Mouse (Mus musculus): ENCODE measurements around the gene Mical3. TPM values are rescaled to one million over a fixed set of nuclear protein-coding genes. Genes with fewer than 3 reads are reported as not detected.
A peak's percentile ranks its signal among the peaks of the same experiment; 100 is the strongest.

Gene Mical3
- total and polyA plus RNA-seq, 2 experiments from 2014 or later, result 25.0 to 83.4 TPM

GRCm38 (mm10) chr6:120915649-120915975, 215.2 kb downstream of the Mical3 start:
- ATAC-seq (ENCODE audit: low FRiP score) (no peak), DNase-seq (ENCODE audit: low spot score) (no peak)
- TF ChIP-seq CTCF (IDR thresholded peaks at IDR 0.05), result no peak
- H3K27ac ChIP-seq (ENCODE audit: low read depth, low read length), result no peak overlapping the region
- H3K9ac ChIP-seq (replicated peaks; ENCODE audit: low read length, poor library complexity, severe bottlenecking), result no peak overlapping the region
- H3K4me1 ChIP-seq (ENCODE audit: insufficient read depth, low read length), result no peaks in the 10 kb centered on the region
- peak overlapping the region; percentile 92 for H3K4me2 ChIP-seq (ENCODE audit: low read depth, low read length, poor library complexity, severe bottlenecking)
- H3K4me3 ChIP-seq (ENCODE audit: low read depth, low read length), result peak overlapping the region; percentile 72
- no peaks in the 10 kb centered on the region for H3K9me3 ChIP-seq (ENCODE audit: low read length)
- 50% methylated on average over 2 of the region's 2 CpGs for WGBS
- no peaks in the 10 kb centered on the region for H3K27me3 ChIP-seq (ENCODE audit: insufficient read depth, low read length)
- no peaks in the 10 kb centered on the region for H3K36me3 ChIP-seq (ENCODE audit: insufficient read depth, low read length)

- Histone ChIP-seq H3K36me3 (ENCODE audit: insufficient read depth, low read length) (no peaks in the 10 kb centered on the region), H3K4me3 (ENCODE audit: low read depth, low read length) (0 out of 2 replicates have a peak overlapping the region, but pooled peaks have one; percentile 72), H3K9ac (replicated peaks; ENCODE audit: low read length, poor library complexity, severe bottlenecking) (no peak overlapping the region), H3K4me2 (ENCODE audit: low read depth, low read length, poor library complexity, severe bottlenecking) (peak overlapping the region; percentile 92), H3K27ac (ENCODE audit: low read depth, low read length) (no peak overlapping the region), H3K27me3 (ENCODE audit: insufficient read depth, low read length) (no peaks in the 10 kb centered on the region), H3K9me3 (ENCODE audit: low read length) (no peaks in the 10 kb centered on the region), H3K4me1 (ENCODE audit: insufficient read depth, low read length) (no peaks in the 10 kb centered on the region)
- DNase-seq (ENCODE audit: low spot score) (peak; percentile 30), ATAC-seq (ENCODE audit: low FRiP score) (no peak)
- WGBS, result 44% methylated on average over 9 of the region's 9 CpGs
- peak; percentile 58 for TF ChIP-seq CTCF (IDR thresholded peaks at IDR 0.05)
Observed at GRCm38 (mm10) chr6:120914911-120915648, 215.7 kb downstream of the Mical3 start.

DNA sequence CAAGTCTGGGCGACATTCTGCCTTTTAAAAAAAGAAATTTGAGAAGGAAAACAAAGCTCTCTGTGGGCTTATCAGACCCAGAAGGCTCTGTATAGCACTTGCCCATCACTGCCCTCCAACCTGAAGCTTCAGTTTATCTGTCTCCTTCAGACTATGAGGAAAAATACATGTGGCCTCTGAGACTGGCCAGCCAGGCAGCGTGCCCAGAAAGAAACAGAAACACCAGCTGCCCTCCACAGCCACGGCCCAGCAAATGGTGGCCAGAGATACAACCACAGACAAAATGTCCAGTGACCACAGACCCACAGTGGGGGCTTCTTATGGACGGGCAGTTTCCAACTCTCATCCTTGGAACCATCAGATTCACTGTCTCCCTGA, 216.3 kb downstream of the Mical3 start:
- 81% methylated on average over 4 of the region's 4 CpGs for WGBS
- DNase-seq (ENCODE audit: low spot score) (no peak), ATAC-seq (ENCODE audit: low FRiP score) (no peak)
- no peak for TF ChIP-seq CTCF (IDR thresholded peaks at IDR 0.05)
- Histone ChIP-seq H3K4me3 (ENCODE audit: low read depth, low read length) (no peak overlapping the region), H3K4me2 (ENCODE audit: low read depth, low read length, poor library complexity, severe bottlenecking) (peak overlapping the region; percentile 92; the same call in 1 of the 2 replicates), H3K9ac (replicated peaks; ENCODE audit: low read length, poor library complexity, severe bottlenecking) (no peak overlapping the region), H3K9me3 (ENCODE audit: low read length) (no peaks in the 10 kb centered on the region), H3K27me3 (ENCODE audit: insufficient read depth, low read length) (no peaks in the 10 kb centered on the region), H3K36me3 (ENCODE audit: insufficient read depth, low read length) (no peaks in the 10 kb centered on the region), H3K4me1 (ENCODE audit: insufficient read depth, low read length) (no peaks in the 10 kb centered on the region), H3K27ac (ENCODE audit: low read depth, low read length) (no peak overlapping the region)

DNA sequence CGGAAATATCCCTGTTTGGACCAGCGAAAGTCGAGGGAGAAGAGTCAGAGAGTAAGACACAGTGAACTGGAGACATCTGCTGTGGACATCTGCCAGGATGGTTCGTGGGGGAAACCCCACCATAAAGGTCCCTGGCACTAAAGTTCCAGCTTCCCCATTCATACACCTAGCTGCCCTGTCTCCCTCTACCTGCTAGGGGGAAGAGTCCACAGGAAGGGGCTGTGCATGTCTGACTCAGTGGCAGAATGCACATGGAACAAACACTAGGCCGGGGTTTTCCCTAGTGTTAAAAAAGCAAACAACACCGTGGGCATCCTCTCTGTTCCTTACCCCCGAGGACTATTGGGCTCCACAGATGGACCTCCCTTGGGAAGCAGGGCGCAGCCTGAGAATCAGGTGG, 217.0 kb downstream of the Mical3 start:
- H3K9me3 ChIP-seq (ENCODE audit: low read length), result no peaks in the 10 kb centered on the region
- no peak overlapping the region for H3K4me3 ChIP-seq (ENCODE audit: low read depth, low read length)
- H3K36me3 ChIP-seq (ENCODE audit: insufficient read depth, low read length), result no peaks in the 10 kb centered on the region
- no peak overlapping the region for H3K4me2 ChIP-seq (ENCODE audit: low read depth, low read length, poor library complexity, severe bottlenecking)
- ATAC-seq (ENCODE audit: low FRiP score) (no peak), DNase-seq (ENCODE audit: low spot score) (no peak)
- H3K27ac ChIP-seq (ENCODE audit: low read depth, low read length), result no peak overlapping the region
- no peak for TF ChIP-seq CTCF (IDR thresholded peaks at IDR 0.05)
- no peaks in the 10 kb centered on the region for H3K27me3 ChIP-seq (ENCODE audit: insufficient read depth, low read length)
- no peak overlapping the region for H3K9ac ChIP-seq (replicated peaks; ENCODE audit: low read length, poor library complexity, severe bottlenecking)
- H3K4me1 ChIP-seq (ENCODE audit: insufficient read depth, low read length), result no peaks in the 10 kb centered on the region
- 79% methylated on average over 8 of the region's 8 CpGs for WGBS

DNA sequence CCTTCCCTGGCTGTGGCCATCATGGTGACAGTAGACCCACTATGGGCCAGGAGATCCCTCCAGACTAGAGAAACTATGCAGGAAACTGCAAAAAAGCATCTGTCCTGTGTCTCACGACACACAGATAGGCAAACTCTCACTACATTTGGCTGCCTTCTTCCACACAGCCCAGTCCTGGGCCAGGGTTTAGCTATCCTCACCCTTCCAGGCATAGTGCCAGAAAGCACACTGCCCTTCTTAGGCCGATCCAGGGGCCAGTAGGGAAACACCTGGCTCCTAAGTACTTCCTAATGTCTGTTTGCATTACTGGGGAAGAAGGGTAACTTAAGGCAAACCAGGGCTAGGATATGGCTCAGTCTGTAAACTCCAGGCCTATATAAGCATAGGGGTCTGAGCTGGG, 217.9 kb downstream of the Mical3 start:
- no peak overlapping the region for H3K4me2 ChIP-seq (ENCODE audit: low read depth, low read length, poor library complexity, severe bottlenecking)
- H3K9me3 ChIP-seq (ENCODE audit: low read length), result no peaks in the 10 kb centered on the region
- no peak overlapping the region for H3K4me3 ChIP-seq (ENCODE audit: low read depth, low read length)
- H3K36me3 ChIP-seq (ENCODE audit: insufficient read depth, low read length), result no peaks in the 10 kb centered on the region
- no peak overlapping the region for H3K27ac ChIP-seq (ENCODE audit: low read depth, low read length)
- no peak for DNase-seq (ENCODE audit: low spot score)
- H3K27me3 ChIP-seq (ENCODE audit: insufficient read depth, low read length), result no peaks in the 10 kb centered on the region
- TF ChIP-seq CTCF (IDR thresholded peaks at IDR 0.05), result no peak
- ATAC-seq (ENCODE audit: low FRiP score), result no peak
- 74% methylated on average over 2 of the region's 2 CpGs for WGBS
- H3K4me1 ChIP-seq (ENCODE audit: insufficient read depth, low read length), result no peaks in the 10 kb centered on the region
- no peak overlapping the region for H3K9ac ChIP-seq (replicated peaks; ENCODE audit: low read length, poor library complexity, severe bottlenecking)

DNA sequence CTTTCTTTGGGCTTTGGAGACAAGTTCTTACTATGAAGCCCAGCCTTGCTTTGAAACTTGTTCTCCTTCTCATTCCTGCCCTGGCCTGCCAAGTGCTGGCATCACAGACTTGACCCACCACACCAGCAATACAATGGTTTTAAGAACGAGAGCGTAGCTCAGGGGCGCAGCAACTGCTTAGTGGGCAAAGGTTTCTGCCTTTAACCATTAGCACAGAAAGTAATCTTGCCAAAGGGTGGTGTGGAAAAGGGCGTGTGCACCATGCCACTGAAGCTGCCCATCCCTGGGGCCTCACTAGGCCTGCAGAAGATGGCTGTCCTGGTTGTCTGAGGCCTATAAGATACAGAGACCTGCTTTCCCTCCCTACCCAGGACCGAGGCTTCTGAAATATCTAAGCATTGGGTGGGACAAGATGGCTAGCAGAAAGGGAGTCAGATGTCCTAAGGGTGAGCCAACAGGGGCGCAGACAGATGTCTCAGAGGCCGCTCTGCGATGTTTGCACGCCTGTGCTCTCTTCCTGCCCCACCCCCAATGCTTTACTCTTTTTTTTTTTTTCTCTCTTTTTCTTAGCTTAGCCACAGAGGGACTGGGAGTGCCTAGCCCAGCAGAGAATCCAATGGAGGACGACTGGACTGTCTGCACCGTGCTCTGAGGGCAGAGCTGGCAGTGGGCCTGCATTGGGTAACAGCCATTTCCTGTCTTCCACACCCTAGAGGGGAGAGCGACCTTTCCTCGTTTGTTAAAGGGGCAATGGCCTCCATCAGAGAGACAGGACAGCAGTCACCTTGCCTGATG, 219.4 kb downstream of the Mical3 start:
- H3K4me1 ChIP-seq (ENCODE audit: insufficient read depth, low read length), result no peaks in the 10 kb centered on the region
- no peaks in the 10 kb centered on the region for H3K27me3 ChIP-seq (ENCODE audit: insufficient read depth, low read length)
- H3K9ac ChIP-seq (replicated peaks; ENCODE audit: low read length, poor library complexity, severe bottlenecking), result no peak overlapping the region
- DNase-seq (ENCODE audit: low spot score), result no peak
- no peak overlapping the region for H3K4me2 ChIP-seq (ENCODE audit: low read depth, low read length, poor library complexity, severe bottlenecking)
- TF ChIP-seq CTCF (IDR thresholded peaks at IDR 0.05), result no peak
- H3K4me3 ChIP-seq (ENCODE audit: low read depth, low read length), result no peak overlapping the region
- no peak overlapping the region for H3K27ac ChIP-seq (ENCODE audit: low read depth, low read length)
- H3K36me3 ChIP-seq (ENCODE audit: insufficient read depth, low read length), result no peaks in the 10 kb centered on the region
- WGBS, result 80% methylated on average over 13 of the region's 13 CpGs
- H3K9me3 ChIP-seq (ENCODE audit: low read length), result no peaks in the 10 kb centered on the region
- no peak for ATAC-seq (ENCODE audit: low FRiP score)
